In the genomic region with DNA sequence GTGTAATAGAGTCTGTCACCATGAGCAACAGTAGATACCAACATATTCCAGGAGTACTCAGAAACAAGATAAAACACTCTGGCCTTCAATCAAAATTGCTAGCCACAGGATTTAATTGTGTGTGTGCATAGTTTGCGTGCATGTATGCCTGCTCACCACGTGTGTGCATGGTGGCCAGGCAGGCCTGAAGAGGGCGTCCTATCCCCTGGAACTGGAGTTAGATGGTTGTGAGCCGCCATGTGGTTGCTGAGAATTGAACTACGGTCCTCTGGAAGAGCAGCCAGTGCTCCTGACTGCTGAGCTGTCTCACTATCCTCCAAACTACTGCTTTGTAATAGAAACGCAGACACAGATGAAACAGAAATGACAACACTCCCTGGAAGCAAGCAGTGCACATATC, we compare ENCODE assay signal across 13 mouse cellular contexts.
DNase-seq lines count a peak whose midpoint lies in the region; ATAC-seq and TF ChIP-seq lines count a peak whose summit lies in the region.
"Had no signal": no experiment of that assay in that cellular context is flagged by ENCODE, and none has a peak within 500 bp of the region (broad histone marks: within the 10 kb centered on the region; RNA-seq: fewer than 3 reads in every experiment).

No protein-coding gene starts in this region.

- intact Hi-C loops in heart, postnatal 36 days (cut with DNase I) = no loop called here

- H3K4me3 ChIP-seq in heart, embryonic 10.5 days = peak overlapping the region; percentile 27; the same call in 1 of the 2 replicates
- peak overlapping the region; percentile 7 for H3K4me3 ChIP-seq in megakaryocyte, embryonic 14.5 days (replicated peaks)
- no peak overlapping the region for H3K4me3 ChIP-seq in embryonic facial prominence, embryonic 13.5 days
- H3K4me3 ChIP-seq in olfactory bulb, adult 2 months (ENCODE audit: insufficient read depth, low read depth, low read length) = no peak overlapping the region
- H3K4me3 ChIP-seq: hindbrain, embryonic 12.5 days had no signal

- ATAC-seq in megakaryocyte, adult 5-6 weeks (ENCODE audit: poor library complexity, severe bottlenecking) = no peak
- no peak for ATAC-seq in embryonic facial prominence, embryonic 13.5 days (ENCODE audit: insufficient number of reproducible peaks, insufficient read depth, low FRiP score, low TSS enrichment, low read depth)

- H3K36me3 ChIP-seq in heart, embryonic 10.5 days = peaks cover 26% of the 10 kb centered on the region
- H3K36me3 ChIP-seq in megakaryocyte, embryonic 14.5 days (replicated peaks; ENCODE audit: low read length) = peaks cover 40% of the 10 kb centered on the region
- H3K36me3 ChIP-seq in embryonic facial prominence, embryonic 13.5 days = peaks cover 30% of the 10 kb centered on the region

- peak overlapping the region; percentile 87 for H3K27ac ChIP-seq in heart, embryonic 10.5 days
- peak overlapping the region; percentile 70 for H3K27ac ChIP-seq in embryonic facial prominence, embryonic 13.5 days
- H3K27ac ChIP-seq in olfactory bulb, adult 2 months (ENCODE audit: insufficient read depth, low read depth, low read length) = peak overlapping the region; percentile 79
- H3K27ac ChIP-seq: hindbrain, embryonic 12.5 days had no signal

- H3K4me2 ChIP-seq in embryonic facial prominence, embryonic 13.5 days = no peak overlapping the region
- H3K4me2 ChIP-seq: hindbrain, embryonic 12.5 days had no signal

- no peaks in the 10 kb centered on the region for H3K27me3 ChIP-seq in heart, embryonic 10.5 days (ENCODE audit: insufficient read depth, poor library complexity, severe bottlenecking)
- H3K27me3 ChIP-seq in megakaryocyte, embryonic 14.5 days (replicated peaks) = no peaks in the 10 kb centered on the region
- no peaks in the 10 kb centered on the region for H3K27me3 ChIP-seq in embryonic facial prominence, embryonic 13.5 days
- H3K27me3 ChIP-seq: CH12.LX; hindbrain, embryonic 12.5 days had no signal

- DNase-seq in heart, embryonic 10.5 days (ENCODE audit: low spot score) = no peak
- DNase-seq in heart, postnatal 36 days = no peak
- no peak for DNase-seq in layer of hippocampus, adult 8-10 months (ENCODE audit: low spot score in 2 of 2)
- no peak for DNase-seq in MN1 (ENCODE audit: low spot score)
- DNase-seq: cerebellum, postnatal 10 days; midbrain, embryonic 14.5 days; thymus, adult 2 months had no signal

- no peak for TF ChIP-seq POLR2A in olfactory bulb, adult 2 months (IDR thresholded peaks at IDR 0.05; ENCODE audit: insufficient read depth, low read depth, low read length)

- peaks cover 31% of the 10 kb centered on the region; the same call in 1 of the 2 replicates for H3K4me1 ChIP-seq in heart, embryonic 10.5 days
- H3K4me1 ChIP-seq in megakaryocyte, embryonic 14.5 days = peaks cover 42% of the 10 kb centered on the region
- H3K4me1 ChIP-seq in embryonic facial prominence, embryonic 13.5 days = peaks cover 20% of the 10 kb centered on the region
- H3K4me1 ChIP-seq in olfactory bulb, adult 2 months (ENCODE audit: control insufficient read depth, insufficient read depth, low read length) = peaks cover 21% of the 10 kb centered on the region

- no peak overlapping the region for H3K9ac ChIP-seq in embryonic facial prominence, embryonic 13.5 days
- H3K9ac ChIP-seq: hindbrain, embryonic 12.5 days had no signal

- H3K9me3 ChIP-seq in heart, embryonic 10.5 days = no peaks in the 10 kb centered on the region
- H3K9me3 ChIP-seq in megakaryocyte, embryonic 14.5 days = no peaks in the 10 kb centered on the region
- no peaks in the 10 kb centered on the region for H3K9me3 ChIP-seq in embryonic facial prominence, embryonic 13.5 days
- H3K9me3 ChIP-seq: hindbrain, embryonic 12.5 days had no signal

- TF ChIP-seq CTCF in olfactory bulb, adult 2 months (IDR thresholded peaks at IDR 0.05; ENCODE audit: insufficient read depth, low read depth, low read length) = no peak

- 85% methylated on average over 6 of the region's 6 CpGs for WGBS in heart, embryonic 10.5 days
- WGBS in embryonic facial prominence, embryonic 13.5 days = 93% methylated on average over 6 of the region's 6 CpGs
- WGBS in olfactory bulb, adult 2 months = 62% methylated on average over 6 of the region's 6 CpGs

Comparison
In these comparisons a context has a peak if more than half of its experiments do, and no peak if none do; other contexts are left out.
1. H3K4me3 ChIP-seq: peak in heart, embryonic 10.5 days (single experiment) and megakaryocyte, embryonic 14.5 days (single experiment); none in embryonic facial prominence, embryonic 13.5 days (single experiment) and olfactory bulb, adult 2 months (single experiment).
2. Peak in every context shown above with its lines, with median percentiles within 50 percentile points of each other: H3K27ac ChIP-seq.